Mouse (Mus musculus): ENCODE results near the gene Gm4847. TPM values are rescaled to one million over a fixed set of nuclear protein-coding genes. Genes with fewer than 3 reads are reported as not detected.

Gm4847 gene
- not detected for polyA plus RNA-seq (2014; fragmentation: Illumina TruSeq; extraction: RNeasy Lipid Tissue Mini Kit (QIAGEN cat#74804); ENCODE audit: low read depth, low replicate concordance)

GRCm38 (mm10) chr1:166647593-166647992, at the start of gene Gm4847:
Gene Gm4847, minus strand, starts transcription at chr1:166647693.

GRCm38 (mm10) chr1:166681745-166682144, 34.3 kb upstream of the Gm4847 start, which contains the start of gene Fmo9:
Gene Fmo9, minus strand, starts transcription at chr1:166681845.

Other genes with a start within 250 kb of the Gm4847 start
- 12.8 TPM for gene Pogk, start 237.8 kb downstream of the Gm4847 start, polyA plus RNA-seq (2014; fragmentation: Illumina TruSeq; extraction: RNeasy Lipid Tissue Mini Kit (QIAGEN cat#74804); ENCODE audit: low read depth, low replicate concordance)
- gene Gm4846, start 150.1 kb downstream of the Gm4847 start, polyA plus RNA-seq (2014; fragmentation: Illumina TruSeq; extraction: RNeasy Lipid Tissue Mini Kit (QIAGEN cat#74804); ENCODE audit: low read depth, low replicate concordance): 2.3 TPM
- not detected for gene Fmo9, start 34.2 kb upstream of the Gm4847 start, polyA plus RNA-seq (2014; fragmentation: Illumina TruSeq; extraction: RNeasy Lipid Tissue Mini Kit (QIAGEN cat#74804); ENCODE audit: low read depth, low replicate concordance)